Comparison of ENCODE assay signal across 9 mouse cellular contexts in genomic region chr15:102459847-102460246, GRCm38 (mm10). TPM values are rescaled to one million over a fixed set of nuclear protein-coding genes. Genes with fewer than 3 reads are reported as not detected.
DNase-seq lines count a peak whose midpoint lies in the region; ATAC-seq and TF ChIP-seq lines count a peak whose summit lies in the region.
"Had no signal": no experiment of that assay in that cellular context is flagged by ENCODE, and none has a peak within 500 bp of the region (broad histone marks: within the 10 kb centered on the region; RNA-seq: fewer than 3 reads in every experiment).

No protein-coding gene starts in this region.

- no peaks in the 10 kb centered on the region for H3K9me3 ChIP-seq in forebrain, embryonic 11.5 days (ENCODE audit: control insufficient read depth, low read length)
- no peaks in the 10 kb centered on the region for H3K9me3 ChIP-seq in stomach, postnatal 0 days (ENCODE audit: control insufficient read depth, low read length)

- no peak overlapping the region for H3K9ac ChIP-seq in forebrain, embryonic 11.5 days (ENCODE audit: low read length)
- peak overlapping the region; percentile 36 for H3K9ac ChIP-seq in stomach, postnatal 0 days (ENCODE audit: low read length)

- H3K4me2 ChIP-seq in forebrain, embryonic 11.5 days (ENCODE audit: low read depth, low read length, severe bottlenecking), result peak overlapping the region; percentile 50; the same call in 1 of the 2 replicates
- peak overlapping the region; percentile 62 for H3K4me2 ChIP-seq in stomach, postnatal 0 days (replicated peaks; ENCODE audit: low read depth)

- peaks cover 10% of the 10 kb centered on the region for H3K4me1 ChIP-seq in spleen, adult 2 months (ENCODE audit: control insufficient read depth, insufficient read depth, insufficient read length)
- no peaks in the 10 kb centered on the region for H3K4me1 ChIP-seq in forebrain, embryonic 11.5 days (replicated peaks; ENCODE audit: control insufficient read depth, insufficient read depth, low read length)
- no peaks in the 10 kb centered on the region for H3K4me1 ChIP-seq in stomach, postnatal 0 days (replicated peaks; ENCODE audit: control insufficient read depth, insufficient read depth)

- peaks cover 11% of the 10 kb centered on the region for H3K36me3 ChIP-seq in spleen, adult 2 months (ENCODE audit: control insufficient read depth, insufficient read depth, low read length)
- no peaks in the 10 kb centered on the region for H3K36me3 ChIP-seq in forebrain, embryonic 11.5 days (ENCODE audit: control insufficient read depth, insufficient read depth, low read length)
- H3K36me3 ChIP-seq in stomach, postnatal 0 days (ENCODE audit: control insufficient read depth, insufficient read depth, low read length), result no peaks in the 10 kb centered on the region

- DNase-seq in spleen, adult 2 months (ENCODE audit: low read depth in 1 of 2, low spot score in 2 of 2), result no peak
- no peak for DNase-seq in spleen, adult 18-20 months
- DNase-seq in forebrain, embryonic 11.5 days (ENCODE audit: low spot score), result no peak
- DNase-seq in liver, result peak; percentile 78
- peak; percentile 59 for DNase-seq in stomach, postnatal 0 days (ENCODE audit: low spot score)
- no peak for DNase-seq in embryo, embryonic 10.5 days (ENCODE audit: low spot score)
- no peak for DNase-seq in thymus, postnatal 14 days
- DNase-seq in urinary bladder, adult 2 months (ENCODE audit: low spot score), result no peak

- no peak for TF ChIP-seq EP300 in stomach, postnatal 0 days (optimal IDR thresholded peaks at IDR 0.05)

- ATAC-seq in forebrain, embryonic 11.5 days (replicated peaks; ENCODE audit: low FRiP score), result 0 out of 2 replicates have a peak, but pooled peaks have one; percentile 47
- ATAC-seq in stomach, postnatal 0 days (ENCODE audit: low FRiP score, low TSS enrichment), result 0 out of 2 replicates have a peak, but pooled peaks have one; percentile 13

- TF ChIP-seq CTCF in spleen, adult 2 months (IDR thresholded peaks at IDR 0.05; ENCODE audit: extremely low read depth, insufficient read depth, insufficient read length, insufficient replicate concordance), result no peak
- no peak for TF ChIP-seq CTCF in stomach, postnatal 0 days (IDR thresholded peaks at IDR 0.05; ENCODE audit: low read depth)

- peak overlapping the region; percentile 40 for H3K4me3 ChIP-seq in spleen, adult 2 months (ENCODE audit: extremely low read depth, insufficient read depth, insufficient read length)
- H3K4me3 ChIP-seq in forebrain, embryonic 11.5 days (ENCODE audit: low read depth, low read length), result no peak overlapping the region
- H3K4me3 ChIP-seq in stomach, postnatal 0 days (ENCODE audit: low read depth, low read length), result peak overlapping the region; percentile 43

- no peak overlapping the region for H3K27ac ChIP-seq in spleen, adult 2 months (ENCODE audit: insufficient read depth, low read length)
- no peak overlapping the region for H3K27ac ChIP-seq in forebrain, embryonic 11.5 days (ENCODE audit: low read depth, low read length)
- H3K27ac ChIP-seq in stomach, postnatal 0 days (replicated peaks), result peak overlapping the region; percentile 83

- no peaks in the 10 kb centered on the region for H3K27me3 ChIP-seq in spleen, adult 2 months (ENCODE audit: control insufficient read depth, insufficient read depth, low read length)
- no peaks in the 10 kb centered on the region for H3K27me3 ChIP-seq in forebrain, embryonic 11.5 days (ENCODE audit: control insufficient read depth, insufficient read depth, low read length)
- no peaks in the 10 kb centered on the region for H3K27me3 ChIP-seq in stomach, postnatal 0 days (ENCODE audit: control insufficient read depth, insufficient read depth, low read length)

- WGBS in spleen, adult 2 months, result 8% methylated on average over 5 of the region's 5 CpGs
- WGBS in forebrain, embryonic 11.5 days, result 71% methylated on average over 5 of the region's 5 CpGs
- WGBS in stomach, postnatal 0 days, result 33% methylated on average over 5 of the region's 5 CpGs

- no peak for TF ChIP-seq POLR2A in spleen, adult 2 months (IDR thresholded peaks at IDR 0.05; ENCODE audit: low read depth, low read length)

RNA-seq across cellular contexts. Expression of gene Prr13, which starts 1.0 kb away (rescaled TPM):
- polyA plus RNA-seq in spleen, adult 2 months (2012; rRNA removed), result 170 and 215 TPM in 2 replicates
- polyA plus RNA-seq in forebrain, embryonic 11.5 days (2014; fragmentation: Nextera tagmentation; extraction: Ambion mirVana), result 87.9 and 97.2 TPM in 2 replicates
- 339 and 365 TPM in 2 replicates for polyA plus RNA-seq in stomach, postnatal 0 days (2015; fragmentation: Nextera tagmentation; extraction: Ambion mirVana)
- polyA plus RNA-seq in urinary bladder, adult 2 months (2012; rRNA removed), result 145 and 166 TPM in 2 replicates

RNA-seq across cellular contexts. Expression of gene Pcbp2, which starts 10.5 kb away (rescaled TPM):
- polyA plus RNA-seq in spleen, adult 2 months (2012; rRNA removed), result 378 and 426 TPM in 2 replicates
- polyA plus RNA-seq in forebrain, embryonic 11.5 days (2014; fragmentation: Nextera tagmentation; extraction: Ambion mirVana), result 236 and 247 TPM in 2 replicates
- polyA plus RNA-seq in stomach, postnatal 0 days (2015; fragmentation: Nextera tagmentation; extraction: Ambion mirVana), result 90.7 and 96.2 TPM in 2 replicates
- 328 and 432 TPM in 2 replicates for polyA plus RNA-seq in urinary bladder, adult 2 months (2012; rRNA removed)

RNA-seq across cellular contexts. Expression of gene Amhr2, which starts 14.7 kb away (rescaled TPM):
- 0.56 and 0.66 TPM in 2 replicates for polyA plus RNA-seq in spleen, adult 2 months (2012; rRNA removed)
- 1.0 TPM in 1 of 2 replicates, not detected in the other for polyA plus RNA-seq in forebrain, embryonic 11.5 days (2014; fragmentation: Nextera tagmentation; extraction: Ambion mirVana)
- polyA plus RNA-seq in stomach, postnatal 0 days (2015; fragmentation: Nextera tagmentation; extraction: Ambion mirVana), result 0.42 and 0.80 TPM in 2 replicates
- polyA plus RNA-seq in urinary bladder, adult 2 months (2012; rRNA removed), result 0.53 and 0.62 TPM in 2 replicates

RNA-seq across cellular contexts. Expression of gene Gm10337, which starts 43.7 kb away (rescaled TPM):
- polyA plus RNA-seq in spleen, adult 2 months (2012; rRNA removed), result not detected in 2 replicates
- 15.6 TPM in 1 of 2 replicates, not detected in the other for polyA plus RNA-seq in forebrain, embryonic 11.5 days (2014; fragmentation: Nextera tagmentation; extraction: Ambion mirVana)
- polyA plus RNA-seq in stomach, postnatal 0 days (2015; fragmentation: Nextera tagmentation; extraction: Ambion mirVana), result not detected in 2 replicates
- polyA plus RNA-seq in urinary bladder, adult 2 months (2012; rRNA removed), result not detected in 2 replicates
- polyA plus RNA-seq: cortical plate, adult 2 months had no signal

RNA-seq across cellular contexts. Expression of gene Sp1, which starts 53.9 kb away (rescaled TPM):
- 19.6 and 22.7 TPM in 2 replicates for polyA plus RNA-seq in spleen, adult 2 months (2012; rRNA removed)
- polyA plus RNA-seq in forebrain, embryonic 11.5 days (2014; fragmentation: Nextera tagmentation; extraction: Ambion mirVana), result 12.2 and 12.5 TPM in 2 replicates
- 4.4 and 4.7 TPM in 2 replicates for polyA plus RNA-seq in stomach, postnatal 0 days (2015; fragmentation: Nextera tagmentation; extraction: Ambion mirVana)
- 19.1 and 24.2 TPM in 2 replicates for polyA plus RNA-seq in urinary bladder, adult 2 months (2012; rRNA removed)

Comparison
In these comparisons a context has a peak if more than half of its experiments do, and no peak if none do; other contexts are left out.
1. DNase-seq: peak in liver (single experiment) and stomach, postnatal 0 days (single experiment); none in spleen, adult 2 months (0 of 2), spleen, adult 18-20 months (0 of 2), forebrain, embryonic 11.5 days (single experiment), embryo, embryonic 10.5 days (single experiment), thymus, postnatal 14 days (single experiment) and urinary bladder, adult 2 months (single experiment).